Mouse (Mus musculus): ENCODE results near the gene Fbxl18. TPM values are rescaled to one million over a fixed set of nuclear protein-coding genes. Genes with fewer than 3 reads are reported as not detected.
A peak's percentile ranks its signal among the peaks of the same experiment; 100 is the strongest.
"Not testable (repeated sequence)": the region's sequence is repeated elsewhere in the genome, so short reads cannot be mapped to it uniquely, and the experiment has no call there.

The Fbxl18 gene
- polyA plus RNA-seq, 1 experiment from 2014 or later: 34.2 TPM

DNA sequence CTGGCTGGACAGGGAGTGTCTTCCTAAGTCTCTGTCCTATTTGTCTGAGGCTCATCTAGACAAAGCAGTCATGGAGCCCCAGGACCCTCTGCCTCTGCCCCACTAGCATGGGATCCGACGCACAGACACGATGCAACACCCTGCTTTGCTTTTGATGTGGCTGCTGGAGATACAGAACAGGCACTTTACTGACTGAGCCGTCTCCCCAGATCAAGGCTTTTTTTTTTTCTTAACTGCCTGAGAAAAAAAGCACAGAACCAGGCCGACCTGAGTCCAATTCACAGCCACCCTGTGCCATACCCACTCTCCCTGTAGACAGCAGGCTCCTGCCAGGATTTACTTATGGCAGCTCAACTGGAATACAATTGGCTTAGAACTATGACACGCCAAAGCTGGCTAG lies 3.8 kb downstream of the Fbxl18 start:
- 82% methylated on average over 6 of the region's 6 CpGs for WGBS
- H3K4me1 ChIP-seq: peaks cover 18% of the 10 kb centered on the region
- ATAC-seq (replicated peaks): no peak
- no peaks in the 10 kb centered on the region for H3K9me3 ChIP-seq
- no peak overlapping the region for H3K9ac ChIP-seq (replicated peaks)
- H3K27me3 ChIP-seq: no peaks in the 10 kb centered on the region
- H3K4me3 ChIP-seq: no peak overlapping the region
- no peak overlapping the region for H3K27ac ChIP-seq (replicated peaks)
- no peak overlapping the region for H3K4me2 ChIP-seq (replicated peaks)
- peaks cover 7% of the 10 kb centered on the region for H3K36me3 ChIP-seq

DNA sequence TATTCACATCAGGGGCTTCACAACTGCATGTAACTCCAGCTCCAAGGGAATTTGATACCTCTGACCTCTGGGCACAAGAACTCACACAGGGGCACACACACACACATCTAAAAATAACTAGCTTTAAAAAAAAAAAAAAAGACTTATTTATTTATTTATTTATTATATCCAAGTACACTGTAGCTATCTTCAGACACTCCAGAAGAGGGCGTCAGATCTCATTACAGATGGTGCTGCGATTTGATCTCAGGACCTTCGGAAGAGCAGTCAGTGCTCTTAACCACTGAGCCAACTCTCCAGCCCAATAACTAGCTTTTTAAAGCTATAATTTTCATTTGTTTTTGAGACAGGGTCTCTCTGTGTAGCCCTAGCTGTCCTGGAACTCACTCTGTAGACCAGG lies 7.7 kb downstream of the Fbxl18 start:
- H3K27ac ChIP-seq (replicated peaks); H3K9ac ChIP-seq (replicated peaks); ATAC-seq (replicated peaks); H3K4me3 ChIP-seq; H3K27me3 ChIP-seq; H3K9me3 ChIP-seq; H3K4me2 ChIP-seq (replicated peaks); H3K4me1 ChIP-seq: not testable (repeated sequence)
- H3K36me3 ChIP-seq: peaks cover 31% of the 10 kb centered on the region
- 90% methylated on average over 3 of the region's 3 CpGs for WGBS

DNA sequence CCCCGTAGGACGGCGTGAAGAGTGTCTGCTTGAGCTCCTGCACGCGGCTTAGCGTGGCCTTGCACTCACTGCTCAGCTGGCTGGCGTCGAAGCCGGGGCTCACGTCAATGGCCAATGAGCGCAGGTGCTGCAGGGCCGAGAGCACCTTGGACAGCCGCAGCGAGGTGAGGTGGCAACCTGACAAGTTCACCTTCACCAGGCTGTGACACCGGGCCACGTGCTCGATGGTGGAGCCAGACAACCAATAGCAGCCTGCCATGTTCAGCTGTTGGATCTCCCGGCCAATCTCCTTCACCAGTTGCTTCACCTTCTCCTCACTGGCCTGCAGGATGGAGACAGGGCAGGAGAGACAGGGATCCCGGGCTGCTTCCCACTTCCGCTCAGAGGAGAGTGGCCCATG lies 8.5 kb downstream of the Fbxl18 start:
- 96% methylated on average over 20 of the region's 20 CpGs for WGBS
- H3K9me3 ChIP-seq: no peaks in the 10 kb centered on the region
- H3K4me3 ChIP-seq: no peak overlapping the region
- H3K27me3 ChIP-seq: no peaks in the 10 kb centered on the region
- H3K9ac ChIP-seq (replicated peaks): no peak overlapping the region
- H3K4me1 ChIP-seq: peaks cover 3% of the 10 kb centered on the region; the same call in 1 of the 2 replicates
- H3K27ac ChIP-seq (replicated peaks): no peak overlapping the region
- H3K36me3 ChIP-seq: peaks cover 34% of the 10 kb centered on the region
- no peak overlapping the region for H3K4me2 ChIP-seq (replicated peaks)
- no peak for ATAC-seq (replicated peaks)

DNA sequence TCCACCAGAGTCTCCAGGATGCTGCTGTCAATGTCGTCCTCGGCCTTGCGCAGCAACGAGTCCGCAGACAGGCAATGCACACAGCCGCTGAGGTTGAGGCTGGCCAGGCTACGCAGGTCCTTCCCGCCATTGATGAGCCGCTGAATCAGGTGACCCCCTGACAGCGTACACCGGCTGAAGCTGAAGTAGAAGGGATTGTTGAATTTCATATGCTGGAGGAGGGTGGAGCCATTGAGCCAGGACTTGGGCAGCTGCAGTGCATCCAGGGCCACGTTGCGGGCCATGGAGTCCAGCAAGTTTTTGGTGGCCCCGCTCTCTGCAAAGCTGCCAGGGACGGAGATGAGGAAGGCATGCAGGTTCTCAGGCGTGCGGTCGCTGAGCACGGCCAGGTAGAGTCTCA lies 9.0 kb downstream of the Fbxl18 start:
- Histone ChIP-seq H3K4me2 (replicated peaks) (no peak overlapping the region), H3K9me3 (no peaks in the 10 kb centered on the region), H3K27me3 (no peaks in the 10 kb centered on the region), H3K9ac (replicated peaks) (no peak overlapping the region), H3K4me1 (peaks cover 9% of the 10 kb centered on the region), H3K27ac (replicated peaks) (no peak overlapping the region), H3K4me3 (no peak overlapping the region), H3K36me3 (peaks cover 37% of the 10 kb centered on the region)
- 97% methylated on average over 19 of the region's 19 CpGs for WGBS
- ATAC-seq (replicated peaks): no peak

DNA sequence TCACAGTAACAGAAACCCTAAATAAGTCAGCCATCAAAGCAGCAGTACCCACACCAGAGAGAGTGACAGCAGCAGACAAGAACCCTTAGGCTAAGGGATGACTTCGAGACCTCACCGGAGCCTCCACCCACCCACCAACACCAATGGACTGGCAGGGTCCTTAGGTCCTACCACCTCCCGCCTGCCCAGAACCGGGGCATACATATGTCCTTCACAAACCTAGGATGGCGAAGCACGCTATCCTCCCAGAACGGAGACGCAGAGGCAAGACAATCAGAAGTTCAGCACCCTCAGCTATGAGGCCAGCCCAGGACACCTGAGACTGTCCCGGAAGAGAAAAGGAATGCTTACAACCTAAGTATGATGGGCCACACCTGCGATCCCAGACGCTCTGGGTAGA lies 12.8 kb downstream of the Fbxl18 start:
- peaks cover 39% of the 10 kb centered on the region for H3K4me1 ChIP-seq
- no peak overlapping the region for H3K4me3 ChIP-seq
- no peaks in the 10 kb centered on the region for H3K27me3 ChIP-seq
- H3K9me3 ChIP-seq: no peaks in the 10 kb centered on the region
- no peak overlapping the region for H3K9ac ChIP-seq (replicated peaks)
- no peak overlapping the region for H3K4me2 ChIP-seq (replicated peaks)
- no peak for ATAC-seq (replicated peaks)
- H3K27ac ChIP-seq (replicated peaks): no peak overlapping the region
- peaks cover 43% of the 10 kb centered on the region for H3K36me3 ChIP-seq
- 92% methylated on average over 11 of the region's 11 CpGs for WGBS

DNA sequence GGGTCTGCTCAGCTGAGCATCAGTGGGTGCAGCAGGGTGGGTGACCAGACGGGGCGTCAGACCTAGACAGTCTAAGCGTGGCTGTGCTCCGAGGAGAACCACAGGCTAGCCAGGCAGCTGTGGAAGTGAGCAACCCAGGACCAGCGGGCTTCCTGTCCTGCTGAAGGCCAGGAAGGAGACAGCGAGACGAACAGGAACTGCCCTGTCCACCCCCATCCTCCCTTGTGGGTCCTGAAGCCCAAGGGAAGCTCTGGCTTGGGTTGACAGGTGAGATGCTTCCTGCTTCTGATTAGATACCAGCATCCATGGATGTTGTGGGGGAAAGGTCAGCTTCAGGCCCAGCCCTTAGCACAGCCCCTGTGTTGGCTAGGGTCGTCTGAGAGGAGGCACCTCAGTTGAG lies 13.3 kb downstream of the Fbxl18 start:
- WGBS: 80% methylated on average over 8 of the region's 8 CpGs
- no peaks in the 10 kb centered on the region for H3K9me3 ChIP-seq
- peaks cover 41% of the 10 kb centered on the region for H3K36me3 ChIP-seq
- H3K27me3 ChIP-seq: no peaks in the 10 kb centered on the region
- no peak overlapping the region for H3K4me2 ChIP-seq (replicated peaks)
- peaks cover 45% of the 10 kb centered on the region for H3K4me1 ChIP-seq
- no peak for ATAC-seq (replicated peaks)
- no peak overlapping the region for H3K9ac ChIP-seq (replicated peaks)
- peak overlapping the region; percentile 41 for H3K27ac ChIP-seq (replicated peaks)
- H3K4me3 ChIP-seq: no peak overlapping the region

DNA sequence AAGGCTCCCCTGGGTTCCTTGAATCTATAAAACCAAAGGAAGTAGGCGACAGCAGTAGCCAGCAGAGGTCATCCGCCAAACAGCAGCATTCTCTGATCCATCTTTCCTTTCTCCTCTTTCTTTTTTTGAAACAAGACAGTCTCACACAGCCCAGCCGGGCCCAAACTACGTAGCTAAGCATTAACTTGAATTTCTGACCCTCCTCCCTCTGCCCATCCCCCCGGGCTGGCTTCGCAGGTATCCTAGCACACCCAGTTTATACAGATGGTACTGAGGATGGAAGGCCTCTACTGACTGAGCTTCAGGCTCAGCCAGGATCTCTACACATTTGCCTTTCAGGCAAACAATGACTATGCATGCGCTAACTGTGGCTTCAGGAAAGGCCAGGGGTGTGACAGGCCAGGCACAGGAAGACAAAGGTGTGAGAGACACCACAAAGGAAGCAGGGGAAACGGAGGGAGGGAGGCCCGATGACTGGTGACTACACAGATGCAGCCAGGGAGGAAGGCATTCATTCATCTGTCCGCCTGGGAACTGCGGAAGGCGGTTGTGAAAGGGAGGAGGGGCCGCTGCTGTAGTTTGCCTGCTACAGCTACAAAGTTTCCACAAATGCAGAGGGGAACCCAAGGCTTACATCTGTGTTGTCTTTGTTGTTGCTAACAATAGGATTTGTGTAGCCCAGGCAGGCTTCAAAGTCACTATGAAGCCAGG lies 14.3 kb downstream of the Fbxl18 start:
- WGBS: 26% methylated on average over 13 of the region's 13 CpGs
- H3K9ac ChIP-seq (replicated peaks): no peak overlapping the region
- no peak overlapping the region for H3K4me2 ChIP-seq (replicated peaks)
- peaks cover 50% of the 10 kb centered on the region for H3K4me1 ChIP-seq
- H3K36me3 ChIP-seq: peaks cover 31% of the 10 kb centered on the region
- no peak overlapping the region for H3K4me3 ChIP-seq
- H3K27me3 ChIP-seq: no peaks in the 10 kb centered on the region
- H3K9me3 ChIP-seq: no peaks in the 10 kb centered on the region
- no peak for ATAC-seq (replicated peaks)
- H3K27ac ChIP-seq (replicated peaks): peak overlapping the region; percentile 41

DNA sequence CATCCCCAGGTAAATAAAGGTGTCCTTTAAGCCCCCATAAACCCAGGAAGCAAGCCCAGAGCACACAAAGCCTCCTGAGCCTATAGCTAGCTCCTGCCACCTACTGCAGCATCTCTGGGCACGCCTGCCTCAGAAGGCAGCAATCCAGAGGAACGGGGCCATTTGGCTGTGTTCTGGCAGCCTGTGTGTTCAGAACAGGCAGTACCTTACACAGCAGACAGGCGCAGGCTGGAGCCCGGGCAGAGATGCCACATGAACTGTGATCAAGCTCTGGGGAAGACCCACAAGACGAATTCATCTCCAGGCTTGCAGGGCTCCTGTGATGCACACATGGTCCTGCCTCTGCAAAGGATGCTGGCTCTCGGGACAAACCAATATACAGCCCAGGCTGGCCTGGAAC lies 15.0 kb downstream of the Fbxl18 start:
- Histone ChIP-seq H3K4me3 (no peak overlapping the region), H3K27ac (replicated peaks) (peak overlapping the region; percentile 41), H3K9ac (replicated peaks) (no peak overlapping the region), H3K9me3 (no peaks in the 10 kb centered on the region), H3K36me3 (peaks cover 27% of the 10 kb centered on the region), H3K4me2 (replicated peaks) (no peak overlapping the region), H3K27me3 (no peaks in the 10 kb centered on the region), H3K4me1 (peaks cover 54% of the 10 kb centered on the region)
- no peak for ATAC-seq (replicated peaks)
- WGBS: 69% methylated on average over 6 of the region's 6 CpGs

DNA sequence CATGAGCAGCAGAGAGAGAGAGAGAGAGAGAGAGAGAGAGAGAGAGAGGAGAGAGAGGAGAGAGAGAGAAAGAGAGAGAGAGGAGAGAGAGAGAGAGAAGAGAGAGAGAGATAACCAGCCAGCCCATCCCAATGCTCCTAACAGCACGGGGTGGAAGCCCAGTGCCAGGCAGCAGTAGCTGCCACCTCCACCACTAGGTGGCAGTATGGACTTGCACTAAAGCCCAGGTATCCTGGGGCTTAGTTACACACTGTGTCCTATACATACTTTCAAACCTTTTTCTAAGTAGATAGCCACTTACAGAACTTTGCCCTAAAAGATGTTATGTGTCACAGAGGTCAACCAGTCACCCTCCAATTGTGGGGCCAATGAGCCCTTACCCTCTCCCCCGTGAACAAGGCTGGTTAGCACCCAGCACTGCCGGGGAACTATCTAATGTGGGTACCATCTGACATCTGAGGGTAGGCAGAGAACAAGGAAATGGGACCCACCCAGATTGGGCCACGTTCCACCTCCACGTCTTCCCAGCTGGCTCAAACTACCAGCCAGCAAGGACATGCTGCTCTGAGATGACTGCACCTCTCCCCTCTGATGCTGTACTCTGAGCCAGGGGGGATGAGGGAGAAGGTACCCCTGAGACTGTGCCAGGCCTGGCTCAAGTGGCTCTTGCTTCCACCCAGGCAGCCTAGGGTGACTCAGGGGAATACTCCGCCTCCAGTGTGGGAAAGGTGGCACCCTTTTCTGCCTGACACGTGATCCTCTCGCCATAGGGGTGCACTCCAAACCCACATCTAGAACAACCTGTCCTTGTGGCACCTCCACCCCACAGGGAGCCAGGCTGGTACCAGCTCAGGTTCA lies 15.7 kb downstream of the Fbxl18 start:
- Histone ChIP-seq H3K4me1 (peaks cover 61% of the 10 kb centered on the region), H3K4me2 (replicated peaks) (no peak overlapping the region), H3K27ac (replicated peaks) (peak overlapping the region; percentile 41), H3K27me3 (no peaks in the 10 kb centered on the region), H3K9ac (replicated peaks) (no peak overlapping the region), H3K9me3 (no peaks in the 10 kb centered on the region), H3K4me3 (no peak overlapping the region), H3K36me3 (peaks cover 22% of the 10 kb centered on the region)
- peak; percentile 66 for ATAC-seq (replicated peaks)
- WGBS: 62% methylated on average over 8 of the region's 8 CpGs

DNA sequence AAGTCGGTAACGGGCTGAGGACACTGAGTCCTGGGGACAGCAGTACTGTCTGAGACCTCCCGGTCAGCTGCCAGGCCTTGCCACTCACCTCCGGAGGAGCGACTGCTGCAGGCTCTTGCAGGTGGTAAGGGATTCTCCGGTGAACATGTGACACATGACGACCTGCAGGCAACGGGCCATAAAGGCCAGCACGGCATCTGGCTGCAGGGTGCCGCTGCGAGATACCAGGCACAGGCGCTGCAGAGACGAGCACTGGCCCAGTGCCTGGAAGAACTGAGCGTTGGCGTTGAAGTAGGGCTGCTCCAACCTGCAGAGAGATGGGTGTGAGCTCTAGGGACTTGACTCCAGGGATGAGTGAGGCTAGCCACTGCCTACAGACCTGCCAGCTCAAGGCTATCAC lies 16.7 kb downstream of the Fbxl18 start:
- H3K4me2 ChIP-seq (replicated peaks): no peak overlapping the region
- no peaks in the 10 kb centered on the region for H3K9me3 ChIP-seq
- 75% methylated on average over 15 of the region's 15 CpGs for WGBS
- no peaks in the 10 kb centered on the region for H3K27me3 ChIP-seq
- no peak overlapping the region for H3K4me3 ChIP-seq
- H3K4me1 ChIP-seq: peaks cover 62% of the 10 kb centered on the region
- no peak overlapping the region for H3K9ac ChIP-seq (replicated peaks)
- no peak for ATAC-seq (replicated peaks)
- H3K36me3 ChIP-seq: peaks cover 22% of the 10 kb centered on the region; the same call in 1 of the 2 replicates
- H3K27ac ChIP-seq (replicated peaks): no peak overlapping the region

DNA sequence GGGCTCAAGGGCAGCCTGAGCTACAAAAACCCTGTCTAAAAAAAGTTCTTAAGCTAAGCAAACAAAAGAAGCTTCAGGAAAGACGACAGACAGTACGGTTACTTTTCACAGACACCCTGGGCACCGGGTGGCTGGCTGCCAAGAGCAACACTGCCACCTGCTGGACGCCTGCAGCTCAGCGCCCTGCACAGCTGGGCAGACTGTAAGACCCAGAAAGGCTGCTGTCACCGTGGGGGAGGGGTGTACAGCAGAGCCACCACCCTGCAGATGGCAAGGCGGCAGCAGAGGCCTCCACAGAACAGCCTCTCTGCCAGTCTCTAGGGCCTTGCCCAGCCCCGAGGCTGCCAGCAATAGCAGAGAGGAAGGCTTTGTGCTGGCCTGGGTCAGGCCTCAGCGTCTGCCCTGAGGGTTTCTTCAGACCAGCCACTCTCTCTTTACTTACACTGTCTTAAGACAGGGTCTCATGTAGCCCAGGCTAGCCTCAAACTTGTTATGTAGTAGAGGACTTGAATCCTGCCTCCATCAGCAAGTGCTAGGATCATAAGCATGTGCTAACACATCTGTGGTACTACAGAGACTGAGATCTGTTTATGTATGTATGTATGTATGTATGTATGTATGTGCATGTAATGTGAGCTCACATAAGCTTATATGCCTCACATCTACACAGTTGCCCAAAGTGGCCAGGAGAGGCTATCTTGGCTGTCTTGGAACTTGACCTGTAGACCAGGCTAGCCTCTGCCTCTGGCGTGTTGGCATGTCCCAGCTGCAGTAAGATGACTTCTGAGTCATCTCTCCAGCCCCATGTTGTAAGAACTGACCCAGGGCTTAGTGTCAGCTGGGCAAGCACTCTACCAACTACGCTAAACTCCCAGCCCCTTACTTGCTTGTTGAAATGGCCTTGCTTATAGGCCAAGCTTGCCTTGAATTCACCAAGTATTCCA lies 17.6 kb downstream of the Fbxl18 start:
- Histone ChIP-seq H3K9ac (replicated peaks) (no peak overlapping the region; the same call in 1 of the 2 replicates), H3K4me3 (no peak overlapping the region), H3K36me3 (peaks cover 24% of the 10 kb centered on the region; the same call in 1 of the 2 replicates), H3K9me3 (no peaks in the 10 kb centered on the region), H3K4me2 (replicated peaks) (no peak overlapping the region), H3K27me3 (no peaks in the 10 kb centered on the region), H3K4me1 (peaks cover 62% of the 10 kb centered on the region), H3K27ac (replicated peaks) (peak overlapping the region; percentile 77)
- peak; percentile 87 for ATAC-seq (replicated peaks)
- 28% methylated on average over 11 of the region's 11 CpGs for WGBS
